Mouse (Mus musculus) gastrocnemius, adult 8-10 months (tissue): Measurements from ENCODE around the gene Snx3. TPM values are rescaled to one million over a fixed set of nuclear protein-coding genes. Genes with fewer than 3 reads are reported as not detected.

Experiments used
- DNase-seq, 2 experiments: peaks; one replicate each; pipeline ENCODE4 v3.0.0; 2022; ENCODE audit warnings: low spot score in 2 of 2
- total RNA-seq, 4 experiments: library from RNA; stranded (reverse); gene quantifications; 2 replicates each; pipeline ENCODE4 v1.2.4; 2022

Gene Snx3
- total RNA-seq = 100 to 1,000 TPM; 150 to 170 (median 157) TPM

- peak; percentile 97 to 99 for DNase-seq
Measured at GRCm38 (mm10) chr10:42501775-42502348, at the start of gene Snx3. TSS of gene Snx3 (plus strand) at chr10:42502030.

- DNase-seq = no peak
Measured at GRCm38 (mm10) chr10:42454266-42454665, 47.6 kb upstream of the Snx3 start.

DNA sequence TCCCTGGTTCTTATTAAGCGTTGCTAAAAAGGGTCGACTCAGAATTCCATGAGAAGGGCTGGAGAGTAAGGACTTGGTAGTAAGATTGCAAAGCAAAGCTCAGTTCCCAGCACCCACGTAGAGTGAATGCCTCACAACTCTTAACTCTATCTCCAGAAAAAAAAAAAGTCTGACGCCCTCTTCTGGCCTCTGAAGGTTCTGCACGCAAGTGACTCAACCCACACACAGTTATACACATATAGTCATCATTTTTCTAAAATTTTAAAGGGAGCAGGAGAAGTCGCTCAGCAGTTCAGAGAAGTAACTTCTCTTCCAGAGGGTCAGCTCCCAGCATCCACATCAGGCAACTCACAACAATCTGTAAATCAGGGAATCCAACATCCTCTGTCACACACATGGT is 47.1 kb upstream of the Snx3 start:
- no peak for DNase-seq

DNA sequence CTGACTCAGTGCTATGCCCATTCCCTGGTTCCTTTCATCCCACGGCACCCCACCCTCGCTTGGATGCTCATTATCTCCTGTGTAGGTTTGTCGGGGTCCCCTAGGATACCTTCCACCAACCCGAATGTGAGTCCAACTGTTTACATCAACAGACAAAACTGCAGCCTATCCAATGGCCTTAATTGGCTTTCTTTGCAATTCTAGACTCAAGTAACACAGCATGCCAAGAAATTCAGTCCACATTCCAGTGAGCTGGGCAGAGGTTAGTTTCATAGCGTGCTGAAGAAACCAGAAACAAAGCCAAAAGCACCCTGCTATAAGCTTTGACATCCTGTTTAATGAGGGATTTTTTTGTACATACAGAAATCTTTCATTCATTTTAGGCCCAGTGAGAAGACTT is 45.8 kb upstream of the Snx3 start:
- no peak for DNase-seq

GRCm38 (mm10) chr10:42457557-42458191 is 44.2 kb upstream of the Snx3 start:
- DNase-seq = peak; percentile 15 to 21

DNA sequence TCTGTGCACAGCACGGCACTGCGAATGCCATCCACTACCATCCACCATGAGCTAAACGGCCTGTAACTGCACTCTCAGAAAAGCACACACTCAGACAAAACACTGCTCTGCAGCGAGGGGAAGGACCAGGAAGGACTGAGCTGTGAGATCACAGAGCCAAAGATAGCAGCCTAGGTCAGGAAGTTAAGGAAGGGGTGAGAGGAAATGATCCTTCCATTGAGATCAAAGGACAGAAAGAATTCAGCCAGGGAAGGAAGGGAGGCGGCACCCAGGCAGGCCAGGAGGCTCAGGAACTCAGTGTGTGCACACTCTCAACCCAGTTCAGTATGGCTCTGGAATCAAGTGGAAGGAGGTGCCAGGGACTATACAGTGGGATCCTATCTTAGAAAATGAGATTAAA is 37.6 kb upstream of the Snx3 start:
- no peak for DNase-seq

GRCm38 (mm10) chr10:42464805-42465204 is 37.0 kb upstream of the Snx3 start:
- DNase-seq = no peak

DNA sequence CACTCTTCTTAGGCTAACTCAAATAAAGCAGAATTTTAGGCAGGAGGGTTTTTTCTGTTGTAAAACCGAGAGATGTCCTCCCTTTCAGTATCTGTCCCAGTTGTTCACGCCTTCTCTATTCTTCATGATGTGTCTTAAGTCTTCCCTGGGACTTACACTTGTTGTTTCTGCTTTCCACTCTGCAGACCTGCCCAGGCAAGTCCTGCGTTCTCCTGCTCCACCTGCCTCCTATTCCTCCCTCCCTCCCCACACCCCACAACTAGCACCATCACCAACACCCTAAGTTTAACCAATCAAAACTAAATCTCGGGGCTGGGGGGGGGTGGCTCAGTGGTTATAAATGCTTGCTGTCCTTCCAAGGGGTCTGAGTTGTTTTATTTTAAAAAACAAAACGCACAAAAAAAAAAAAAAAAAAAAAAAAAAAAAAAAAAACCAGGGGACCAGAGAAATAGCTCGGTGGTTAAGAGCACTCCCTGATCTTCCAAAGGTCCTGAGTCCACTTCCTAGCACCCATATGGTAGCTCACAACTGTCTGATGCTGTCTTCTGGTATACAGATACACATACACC is 26.8 kb upstream of the Snx3 start:
- no peak for DNase-seq

DNA sequence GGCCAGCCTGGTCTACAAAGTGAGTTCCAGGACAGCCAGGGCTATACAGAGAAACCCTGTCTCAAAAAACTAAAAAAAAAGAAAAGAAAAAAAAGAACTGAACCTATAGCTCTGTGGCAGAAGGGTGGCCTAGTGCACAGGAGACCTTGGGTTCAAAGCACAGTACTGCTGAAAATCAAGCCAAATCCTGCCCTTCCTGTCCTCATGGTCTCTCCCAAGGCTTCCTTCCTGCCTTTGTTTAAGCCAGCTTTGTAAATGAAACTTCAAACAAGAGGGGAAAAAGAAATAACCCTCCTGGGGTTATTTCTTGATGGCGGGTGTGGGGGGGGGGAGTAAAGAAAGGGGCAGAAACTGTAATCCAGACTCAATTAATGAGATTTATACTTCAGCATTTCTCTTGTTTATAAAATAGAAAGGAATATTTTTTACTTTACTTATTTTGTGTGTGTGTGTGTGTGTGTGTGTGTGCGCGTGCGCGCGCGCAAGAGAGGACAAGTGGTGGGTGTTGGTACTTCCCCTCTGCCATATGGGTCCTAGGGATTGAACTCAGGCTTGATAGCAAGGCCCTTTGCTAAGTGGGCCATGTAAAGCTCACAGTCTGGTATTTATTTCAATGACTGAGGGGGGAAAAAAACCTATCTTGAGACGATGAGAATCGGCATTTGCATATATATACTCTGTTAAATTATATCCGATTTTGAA is 24.9 kb upstream of the Snx3 start:
- no peak for DNase-seq

DNA sequence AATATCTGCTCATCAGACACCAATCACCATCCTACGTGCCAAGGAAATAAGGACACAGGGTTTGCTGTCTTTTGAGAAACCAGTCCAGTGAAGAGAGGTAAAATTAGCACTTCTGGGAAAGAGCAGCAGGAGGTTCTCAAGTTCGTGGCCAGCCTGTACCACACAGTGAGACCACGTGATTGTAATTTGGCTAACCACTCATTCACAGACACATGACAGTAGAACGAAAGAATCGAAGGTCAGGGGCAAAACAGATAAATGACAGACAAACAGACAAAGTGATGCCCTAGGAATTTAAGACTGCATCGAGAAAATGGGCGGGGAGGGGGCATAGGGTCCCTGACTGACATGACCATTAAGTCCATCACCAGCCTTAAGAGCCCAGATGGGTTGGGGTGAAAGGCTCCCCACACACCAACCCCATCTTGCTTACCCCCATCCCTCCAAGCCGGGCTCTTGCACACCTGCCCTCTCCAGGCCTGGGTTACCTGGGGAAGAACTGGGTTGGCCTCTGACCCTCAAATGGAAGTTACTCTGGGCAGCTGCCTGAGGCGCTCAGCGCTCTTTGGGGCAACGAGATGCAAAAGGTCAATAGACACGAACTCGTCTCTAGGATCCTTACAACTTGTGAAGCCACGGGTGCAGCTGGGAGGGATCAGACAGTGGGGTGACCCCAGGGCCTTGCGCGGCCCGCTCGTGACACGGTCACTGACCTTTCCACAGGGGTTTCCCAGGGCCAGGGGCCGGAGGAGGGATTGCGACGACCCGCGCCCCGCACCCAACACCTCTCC is 24.1 kb upstream of the Snx3 start:
- no peak for DNase-seq

GRCm38 (mm10) chr10:42478341-42478720 is 23.5 kb upstream of the Snx3 start, which contains the start of gene Afg1l:
TSS of gene Afg1l (minus strand) at chr10:42478565.
- peak; percentile 92 to 95 for DNase-seq

- DNase-seq = no peak
Measured at GRCm38 (mm10) chr10:42480719-42481118, 21.1 kb upstream of the Snx3 start.

- DNase-seq = no peak
Measured at GRCm38 (mm10) chr10:42488606-42489296, 13.1 kb upstream of the Snx3 start.

GRCm38 (mm10) chr10:42491158-42491557 is 10.7 kb upstream of the Snx3 start:
- no peak for DNase-seq

- no peak for DNase-seq
Measured at GRCm38 (mm10) chr10:42492027-42492771, 9.6 kb upstream of the Snx3 start.

DNA sequence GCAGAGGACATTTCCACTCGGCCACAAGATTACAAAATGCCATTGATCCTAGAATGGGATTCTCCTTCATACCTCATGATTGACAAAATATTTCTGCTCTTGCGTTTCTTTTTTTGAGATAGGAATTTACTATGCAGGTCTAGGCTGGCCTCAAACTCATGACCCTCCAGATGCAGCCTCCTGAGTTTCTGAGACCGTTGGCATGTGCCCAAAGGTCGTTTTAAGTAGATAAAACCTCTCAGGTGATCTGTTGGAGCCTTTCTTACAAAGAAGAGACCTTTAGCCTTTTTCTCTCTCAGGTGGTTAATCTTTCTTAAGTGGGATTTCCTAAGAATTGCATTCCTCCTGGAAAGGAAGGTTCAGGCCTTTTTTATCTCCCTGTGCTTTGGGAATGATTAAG is 8.8 kb upstream of the Snx3 start:
- no peak for DNase-seq

DNA sequence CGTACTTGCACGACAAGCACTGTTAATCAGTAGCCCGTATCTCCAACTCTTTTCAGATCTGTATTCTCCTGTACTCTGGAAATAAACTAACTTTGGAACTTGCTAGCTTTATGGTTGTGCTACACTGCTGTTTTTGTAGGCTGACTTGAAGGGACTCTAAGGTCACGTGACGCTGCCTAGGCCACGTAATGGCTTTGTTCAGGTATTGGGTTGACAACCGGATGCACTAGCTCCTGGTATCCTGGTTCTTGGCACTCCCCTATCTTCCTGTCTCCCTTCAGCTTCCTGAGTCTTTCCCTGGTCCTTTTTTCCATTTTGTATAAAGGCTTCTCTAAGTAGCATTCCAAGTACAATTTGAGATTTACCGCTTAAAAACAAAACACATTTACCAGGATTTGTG is 1.2 kb upstream of the Snx3 start:
- no peak for DNase-seq

DNA sequence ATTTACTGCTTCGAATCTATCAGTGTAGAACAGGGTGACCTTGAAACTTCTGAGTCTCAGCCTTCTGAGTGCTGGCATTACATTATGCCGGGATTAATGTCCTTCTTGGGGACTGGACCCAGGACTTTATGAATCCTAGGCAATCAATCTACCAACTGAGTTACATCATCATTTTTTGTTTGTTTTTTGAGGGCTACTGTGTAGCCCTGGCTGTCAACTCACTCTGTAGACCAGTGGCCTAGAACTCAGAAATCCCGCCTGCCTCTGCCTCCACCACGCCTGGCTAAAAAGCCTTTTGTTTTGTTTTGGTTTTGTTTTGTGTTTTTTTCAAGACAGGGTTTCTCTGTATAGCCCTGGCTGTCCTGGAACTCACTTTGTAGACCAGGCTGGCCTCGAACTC is 669 bp upstream of the Snx3 start:
- DNase-seq = no peak

DNA sequence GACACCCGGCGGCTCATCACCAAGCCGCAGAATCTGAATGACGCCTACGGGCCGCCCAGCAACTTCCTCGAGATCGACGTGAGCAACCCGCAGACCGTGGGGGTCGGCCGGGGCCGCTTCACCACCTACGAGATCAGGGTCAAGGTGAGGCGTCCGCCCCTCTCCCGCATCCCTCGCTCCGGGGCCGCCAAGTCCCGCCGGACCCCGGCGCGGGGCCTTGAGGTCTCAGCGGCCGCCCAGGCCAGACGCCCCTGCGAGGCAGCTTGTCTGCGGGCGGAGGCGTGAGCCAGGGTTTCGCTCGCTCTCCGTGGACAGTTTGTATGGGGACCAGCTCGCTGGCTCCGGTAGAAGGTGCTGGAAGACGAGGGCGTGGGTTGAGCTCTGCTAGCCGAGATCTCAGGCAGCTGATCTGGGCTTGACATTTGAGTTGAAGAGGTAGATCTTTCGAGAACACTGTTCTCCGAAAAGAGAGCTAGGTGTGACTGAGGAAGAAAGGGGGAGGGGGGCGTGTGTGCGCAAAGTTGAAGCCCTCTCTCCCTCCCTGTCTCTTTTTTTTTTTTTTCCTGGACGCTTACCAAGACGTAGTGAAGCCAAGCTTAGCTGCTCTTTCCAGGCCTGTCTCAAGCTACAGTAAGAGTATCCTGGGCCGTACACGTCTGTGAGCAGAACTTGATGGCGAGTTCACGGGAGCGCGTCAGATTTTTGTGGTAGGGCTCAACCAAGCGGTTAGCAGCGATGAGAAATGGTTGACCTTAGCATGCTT is 700 bp downstream of the Snx3 start:
- DNase-seq = peak; percentile 18 to 21
